ENCODE assay signal across 9 mouse cellular contexts in genomic region chr13:58601201-58601855, GRCm38 (mm10). TPM values are rescaled to one million over a fixed set of nuclear protein-coding genes. Genes with fewer than 3 reads are reported as not detected.
A peak's percentile ranks its signal among the peaks of the same experiment; 100 is the strongest.
DNase-seq lines count a peak whose midpoint lies in the region; ATAC-seq and TF ChIP-seq lines count a peak whose summit lies in the region.
"Had no signal": no experiment of that assay in that cellular context is flagged by ENCODE, and none has a peak within 500 bp of the region (broad histone marks: within the 10 kb centered on the region; RNA-seq: fewer than 3 reads in every experiment).

No protein-coding gene starts in this region.

- no peak overlapping the region for H3K4me3 ChIP-seq in lung, postnatal 0 days (ENCODE audit: low read depth, low read length)
- H3K4me3 ChIP-seq in stomach, embryonic 16.5 days (replicated peaks; ENCODE audit: low read length) = no peak overlapping the region
- no peak overlapping the region for H3K4me3 ChIP-seq in forebrain, postnatal 0 days (ENCODE audit: low read depth, low read length)

- no peaks in the 10 kb centered on the region for H3K27me3 ChIP-seq in lung, postnatal 0 days (replicated peaks; ENCODE audit: insufficient read depth, low read length)
- no peaks in the 10 kb centered on the region for H3K27me3 ChIP-seq in stomach, embryonic 16.5 days (ENCODE audit: control insufficient read depth, insufficient read depth, low read length)
- no peaks in the 10 kb centered on the region for H3K27me3 ChIP-seq in forebrain, postnatal 0 days (ENCODE audit: insufficient read depth, low read length)

- intact Hi-C loops in heart, postnatal 14 days (cut with DNase I) = no loop called here

- ATAC-seq in lung, postnatal 0 days = no peak
- peak; percentile 29; the same call in 1 of the 2 replicates for ATAC-seq in stomach, embryonic 16.5 days (ENCODE audit: insufficient read depth, low FRiP score)
- ATAC-seq in forebrain, postnatal 0 days = no peak

- no peaks in the 10 kb centered on the region for H3K9me3 ChIP-seq in lung, postnatal 0 days (ENCODE audit: low read length)
- H3K9me3 ChIP-seq in stomach, embryonic 16.5 days (replicated peaks; ENCODE audit: control insufficient read depth, low read length) = no peaks in the 10 kb centered on the region
- no peaks in the 10 kb centered on the region for H3K9me3 ChIP-seq in forebrain, postnatal 0 days (ENCODE audit: low read length)

- H3K36me3 ChIP-seq in lung, postnatal 0 days (ENCODE audit: insufficient read depth, low read length) = no peaks in the 10 kb centered on the region
- H3K36me3 ChIP-seq in stomach, embryonic 16.5 days (ENCODE audit: control insufficient read depth, insufficient read depth, low read length) = no peaks in the 10 kb centered on the region
- no peaks in the 10 kb centered on the region for H3K36me3 ChIP-seq in forebrain, postnatal 0 days (ENCODE audit: insufficient read depth)

- 40% methylated on average over 10 of the region's 10 CpGs for WGBS in lung, postnatal 0 days
- 41% methylated on average over 10 of the region's 10 CpGs for WGBS in stomach, embryonic 16.5 days
- 72% methylated on average over 10 of the region's 10 CpGs for WGBS in forebrain, postnatal 0 days

- H3K4me1 ChIP-seq in lung, postnatal 0 days (ENCODE audit: insufficient read depth, low read depth, low read length) = no peaks in the 10 kb centered on the region
- H3K4me1 ChIP-seq in stomach, embryonic 16.5 days (ENCODE audit: control insufficient read depth, insufficient read depth, low read length) = 0 out of 2 replicates have a peak, but pooled peaks cover 6% of the 10 kb centered on the region
- H3K4me1 ChIP-seq in forebrain, postnatal 0 days (ENCODE audit: insufficient read depth) = no peaks in the 10 kb centered on the region

- no peak for TF ChIP-seq EP300 in lung, postnatal 0 days (IDR thresholded peaks at IDR 0.05)

- TF ChIP-seq CTCF in lung, postnatal 0 days (IDR thresholded peaks at IDR 0.05) = no peak
- no peak for TF ChIP-seq CTCF in forebrain, postnatal 0 days (IDR thresholded peaks at IDR 0.05; ENCODE audit: low read depth)

- H3K27ac ChIP-seq in lung, postnatal 0 days (ENCODE audit: low read length) = no peak overlapping the region
- H3K27ac ChIP-seq in stomach, embryonic 16.5 days (ENCODE audit: low read length) = no peak overlapping the region
- no peak overlapping the region for H3K27ac ChIP-seq in forebrain, postnatal 0 days (ENCODE audit: low read depth, low read length)

- H3K9ac ChIP-seq in lung, postnatal 0 days (replicated peaks; ENCODE audit: low read depth) = no peak overlapping the region
- H3K9ac ChIP-seq in stomach, embryonic 16.5 days (ENCODE audit: low read length) = no peak overlapping the region
- H3K9ac ChIP-seq in forebrain, postnatal 0 days = no peak overlapping the region

- H3K4me2 ChIP-seq in lung, postnatal 0 days (replicated peaks; ENCODE audit: low read depth, low read length) = no peak overlapping the region
- no peak overlapping the region for H3K4me2 ChIP-seq in stomach, embryonic 16.5 days (ENCODE audit: low read depth, low read length)
- H3K4me2 ChIP-seq in forebrain, postnatal 0 days (ENCODE audit: low read depth) = no peak overlapping the region

- peak; percentile 5 for DNase-seq in lung, postnatal 14 days
- DNase-seq in lung, postnatal 0 days (ENCODE audit: low spot score) = no peak
- DNase-seq in adrenal gland, postnatal 25 days = peak; percentile 49
- DNase-seq in heart, postnatal 14 days = peak; percentile 47 to 53
- no peak for DNase-seq in cerebellum, postnatal 14 days
- DNase-seq in forebrain, postnatal 0 days = no peak

RNA-seq across cellular contexts. Expression of gene Slc28a3, which starts 9.3 kb away (rescaled TPM):
- polyA plus RNA-seq in lung, postnatal 0 days (2015; fragmentation: Nextera tagmentation; extraction: Ambion mirVana) = 0.05 and 0.18 TPM in 2 replicates
- total RNA-seq in adrenal gland, postnatal 25 days (2021) = 0.06 TPM in 1 of 2 replicates, not detected in the other
- not detected for total RNA-seq in heart, postnatal 14 days (2021)
- 2.3 and 3.4 TPM in 2 replicates for polyA plus RNA-seq in stomach, embryonic 16.5 days (2015; fragmentation: Nextera tagmentation; extraction: Ambion mirVana)
- total RNA-seq in forebrain, postnatal 0 days (2014; rRNA removed) = 0.05 and 0.08 TPM in 2 replicates
- polyA plus RNA-seq in forebrain, postnatal 0 days (2015; fragmentation: Nextera tagmentation; extraction: Ambion mirVana) = 0.04 and 0.11 TPM in 2 replicates
- total RNA-seq: gastrocnemius, adult 8-10 months had no signal
- polyA plus RNA-seq: cortical plate, adult 2 months had no signal

Comparison
In these comparisons a context has a peak if more than half of its experiments do, and no peak if none do; other contexts are left out.
1. DNase-seq: peak in lung, postnatal 14 days (single experiment), adrenal gland, postnatal 25 days (single experiment) and heart, postnatal 14 days (2 of 2); none in lung, postnatal 0 days (single experiment), cerebellum, postnatal 14 days (0 of 2) and forebrain, postnatal 0 days (single experiment).